Mouse (Mus musculus) spleen, adult 2 months (tissue): ENCODE measurements at regions not wholly inside any gene's neighbourhood (a gene's known extent, or its start where the extent isn't known, plus 50 kb on each side); places are given as distances from the start of the nearest gene placed in this dataset.

ENCODE experiments used
- DNase-seq, 2 experiments: peaks; one replicate each; pipeline versions ENCODE4 v3.0.0 to v3.0.0-alpha.2; 2012 to 2021; ENCODE audit warnings: low spot score in 2 of 2, low read depth in 1 of 2
- H3K27ac ChIP-seq: fragments of 200-500 bp; 2 replicates; pipeline ENCODE4 v1.5.1; 2012; ENCODE audit warnings: low read length, inconsistent platforms; ENCODE audit not compliant: insufficient read depth
- H3K27me3 ChIP-seq: fragments of 200-500 bp; 2 replicates; pipeline ENCODE4 v1.6.1; 2012; ENCODE audit warnings: mild to moderate bottlenecking, moderate library complexity, low read length, inconsistent platforms; ENCODE audit not compliant: control insufficient read depth, insufficient read depth
- H3K36me3 ChIP-seq: fragments of 200-500 bp; 2 replicates; pipeline ENCODE4 v1.6.1; 2012; ENCODE audit warnings: mild to moderate bottlenecking, low read length, inconsistent platforms; ENCODE audit not compliant: control insufficient read depth, insufficient read depth
- H3K4me1 ChIP-seq: fragments of 200-500 bp; 2 replicates; pipeline ENCODE4 v1.6.1; 2011; ENCODE audit warnings: inconsistent platforms; ENCODE audit not compliant: control insufficient read depth, insufficient read depth, insufficient read length
- H3K4me3 ChIP-seq: fragments of 200-500 bp; 2 replicates; pipeline ENCODE4 v1.5.1; 2011; ENCODE audit warnings: mild to moderate bottlenecking, inconsistent platforms; ENCODE audit not compliant: insufficient read depth, insufficient read length; ENCODE audit errors: extremely low read depth
- CTCF ChIP-seq: fragments of 200-500 bp; IDR thresholded peaks from 2 replicates; pipeline ENCODE4 v1.5.1; 2011; ENCODE audit warnings: mild to moderate bottlenecking, inconsistent platforms; ENCODE audit not compliant: insufficient read depth, insufficient read length, insufficient replicate concordance; ENCODE audit errors: extremely low read depth
- POLR2A ChIP-seq: fragments of 200-500 bp; IDR thresholded peaks from 2 replicates; pipeline ENCODE4 v1.6.1; 2011; ENCODE audit warnings: low read depth, low read length, inconsistent platforms
- WGBS: fragments of 180-500 bp; shearing (Covaris S2); methylation state at CpG from one replicate; pipeline ENCODE4 v1.1.7; 2018; 5-methylcytosine and 5-hydroxymethylcytosine counted together

- TF ChIP-seq POLR2A (no peak), CTCF (no peak)
- no peak overlapping the region for H3K27ac ChIP-seq
- 9% methylated on average over 27 of the region's 27 CpGs for WGBS
- H3K36me3 ChIP-seq, result no peaks in the 10 kb centered on the region
- H3K27me3 ChIP-seq, result peaks cover 4% of the 10 kb centered on the region; the same call in 1 of the 2 replicates
- H3K4me1 ChIP-seq, result peaks cover 7% of the 10 kb centered on the region; the same call in 1 of the 2 replicates
- DNase-seq, result no peak
- no peak overlapping the region for H3K4me3 ChIP-seq
These were observed 165.1 kb downstream of the Vrk1 start for GRCm38 (mm10) chr12:106174981-106175700.

DNA sequence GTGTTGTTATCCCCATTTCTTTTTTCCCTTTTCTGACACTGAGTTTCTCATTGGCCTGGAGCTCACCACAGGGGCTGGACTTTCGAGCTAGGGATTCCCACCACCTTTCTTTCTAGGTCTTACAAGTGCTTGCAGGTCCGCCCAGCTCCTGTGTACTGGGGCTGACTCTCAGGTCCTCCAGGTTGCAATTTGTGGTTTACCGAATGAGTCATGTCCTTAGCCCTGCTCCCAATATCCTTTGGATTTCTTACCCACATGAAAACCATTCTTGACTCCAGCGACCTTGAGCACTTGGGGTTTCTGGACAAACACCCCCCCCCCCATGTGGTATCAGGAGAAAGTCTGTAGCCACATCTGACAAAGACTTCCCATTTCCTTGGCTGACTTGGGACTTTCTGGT is 167.3 kb downstream of the Vrk1 start:
- H3K27ac ChIP-seq, result no peak overlapping the region
- H3K4me3 ChIP-seq, result no peak overlapping the region
- 52% methylated on average over 4 of the region's 4 CpGs for WGBS
- TF ChIP-seq POLR2A, result no peak
- TF ChIP-seq CTCF, result no peak
- no peaks in the 10 kb centered on the region for H3K36me3 ChIP-seq
- peaks cover 4% of the 10 kb centered on the region; the same call in 1 of the 2 replicates for H3K27me3 ChIP-seq
- H3K4me1 ChIP-seq, result peaks cover 7% of the 10 kb centered on the region; the same call in 1 of the 2 replicates
- no peak for DNase-seq

- no peak for DNase-seq
- TF ChIP-seq POLR2A (no peak), CTCF (no peak)
- no peak overlapping the region for H3K27ac ChIP-seq
- peaks cover 7% of the 10 kb centered on the region; the same call in 1 of the 2 replicates for H3K4me1 ChIP-seq
- H3K4me3 ChIP-seq, result no peak overlapping the region
- WGBS, result 78% methylated on average over 3 of the region's 3 CpGs
- H3K27me3 ChIP-seq, result peaks cover 4% of the 10 kb centered on the region; the same call in 1 of the 2 replicates
- no peaks in the 10 kb centered on the region for H3K36me3 ChIP-seq
These were observed 167.8 kb downstream of the Vrk1 start for GRCm38 (mm10) chr12:106177861-106178260.

DNA sequence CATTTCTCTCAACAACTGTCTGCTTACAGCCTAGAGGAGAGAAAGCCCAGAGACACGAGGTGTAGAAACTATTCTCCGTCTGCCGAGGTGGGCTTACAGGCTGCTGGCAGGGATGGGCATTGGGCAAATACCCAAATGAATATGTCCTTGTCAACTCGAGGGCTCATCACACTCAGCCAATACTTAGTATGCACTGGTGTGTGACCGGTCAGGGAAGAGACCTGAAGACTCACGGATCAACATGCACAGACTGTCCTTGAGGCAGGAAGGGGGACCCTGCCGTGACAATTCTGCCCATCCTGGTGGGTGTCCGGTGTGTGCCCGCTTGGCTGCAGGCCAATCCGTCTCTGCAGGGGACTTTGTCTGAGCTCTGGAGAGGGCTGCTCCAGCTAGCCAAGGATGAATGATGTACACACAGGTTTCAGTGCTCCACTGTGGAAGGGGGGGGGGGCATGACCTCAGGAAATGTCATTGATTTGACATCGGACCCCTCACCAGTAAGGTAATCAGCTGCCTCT is 168.7 kb downstream of the Vrk1 start:
- H3K27me3 ChIP-seq, result peaks cover 2% of the 10 kb centered on the region; the same call in 1 of the 2 replicates
- H3K27ac ChIP-seq, result no peak overlapping the region
- peaks cover 7% of the 10 kb centered on the region; the same call in 1 of the 2 replicates for H3K4me1 ChIP-seq
- H3K4me3 ChIP-seq, result no peak overlapping the region
- DNase-seq, result no peak
- no peak for TF ChIP-seq POLR2A
- no peak for TF ChIP-seq CTCF
- no peaks in the 10 kb centered on the region for H3K36me3 ChIP-seq
- 83% methylated on average over 11 of the region's 11 CpGs for whole genome bisulfite sequencing

- H3K4me3 ChIP-seq, result no peak overlapping the region
- 80% methylated on average over 7 of the region's 7 CpGs for WGBS
- H3K36me3 ChIP-seq, result no peaks in the 10 kb centered on the region
- no peak for TF ChIP-seq POLR2A
- no peak for TF ChIP-seq CTCF
- no peaks in the 10 kb centered on the region for H3K4me1 ChIP-seq
- DNase-seq, result no peak
- H3K27ac ChIP-seq, result no peak overlapping the region
- H3K27me3 ChIP-seq, result no peaks in the 10 kb centered on the region
These were observed 172.9 kb downstream of the Vrk1 start for GRCm38 (mm10) chr12:106182923-106183322.

DNA sequence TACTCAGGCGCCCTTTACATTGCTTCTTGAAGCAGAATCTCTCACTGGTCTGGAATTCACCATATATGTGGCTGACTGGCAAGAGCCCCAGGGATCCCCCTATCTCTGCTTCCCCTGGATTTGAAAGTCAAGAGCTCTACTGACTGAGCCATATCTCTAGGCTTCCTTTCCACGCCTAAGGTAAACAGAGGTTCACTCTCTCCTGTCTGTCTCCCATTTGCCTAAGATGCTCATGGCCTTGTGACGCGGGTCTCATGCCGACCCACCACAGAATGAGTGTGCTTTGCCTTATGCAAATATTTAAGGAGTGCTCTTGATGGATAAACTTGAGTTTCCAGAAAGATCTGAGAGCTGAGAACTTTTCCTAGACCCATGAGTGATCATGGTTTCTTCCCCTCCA is 173.9 kb downstream of the Vrk1 start:
- 89% methylated on average over 5 of the region's 5 CpGs for whole genome bisulfite sequencing

GRCm38 (mm10) chr12:106185398-106186077 is 175.5 kb downstream of the Vrk1 start:
- no peaks in the 10 kb centered on the region for H3K27me3 ChIP-seq
- H3K4me3 ChIP-seq, result no peak overlapping the region
- DNase-seq, result no peak
- H3K36me3 ChIP-seq, result no peaks in the 10 kb centered on the region
- no peak overlapping the region for H3K27ac ChIP-seq
- WGBS, result 64% methylated on average over 18 of the region's 18 CpGs
- TF ChIP-seq CTCF, result no peak
- TF ChIP-seq POLR2A, result no peak
- no peaks in the 10 kb centered on the region for H3K4me1 ChIP-seq

More for the DNA sequence above, 173.9 kb downstream of the Vrk1 start:
- Histone ChIP-seq H3K4me3 (no peak overlapping the region), H3K27ac (no peak overlapping the region), H3K4me1 (no peaks in the 10 kb centered on the region), H3K36me3 (no peaks in the 10 kb centered on the region), H3K27me3 (no peaks in the 10 kb centered on the region)
- DNase-seq, result no peak
- TF ChIP-seq CTCF (no peak), POLR2A (no peak)
